Mouse (Mus musculus): ENCODE measurements around the gene Ndufv1. TPM values are rescaled to one million over a fixed set of nuclear protein-coding genes. Genes with fewer than 3 reads are reported as not detected.

The Ndufv1 gene
- polyA plus RNA-seq, 2 experiments = 84.8 to 159 TPM

DNA sequence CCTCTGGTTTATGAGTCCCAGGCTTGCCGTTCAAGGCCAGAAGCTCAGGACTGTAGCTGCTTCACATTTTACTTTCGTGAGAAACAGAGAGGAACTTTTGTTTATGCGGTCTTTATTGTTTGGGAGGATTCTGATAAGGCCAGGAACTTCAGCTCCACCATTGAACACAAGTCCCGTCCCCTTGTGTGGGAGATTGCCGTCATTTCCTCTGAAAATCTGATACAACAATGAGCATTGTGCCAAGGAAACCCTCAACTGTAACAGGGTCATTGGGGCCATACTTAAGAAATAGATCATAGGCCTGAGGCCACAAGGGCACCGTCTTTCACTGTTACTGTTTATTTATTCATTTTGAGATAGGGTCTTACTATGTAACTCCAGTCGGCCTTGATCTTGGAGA lies 10.6 kb upstream of the Ndufv1 start:
- WGBS (ENCODE audit: insufficient replicate concordance) = 46% methylated on average over 7 of the region's 7 CpGs

DNA sequence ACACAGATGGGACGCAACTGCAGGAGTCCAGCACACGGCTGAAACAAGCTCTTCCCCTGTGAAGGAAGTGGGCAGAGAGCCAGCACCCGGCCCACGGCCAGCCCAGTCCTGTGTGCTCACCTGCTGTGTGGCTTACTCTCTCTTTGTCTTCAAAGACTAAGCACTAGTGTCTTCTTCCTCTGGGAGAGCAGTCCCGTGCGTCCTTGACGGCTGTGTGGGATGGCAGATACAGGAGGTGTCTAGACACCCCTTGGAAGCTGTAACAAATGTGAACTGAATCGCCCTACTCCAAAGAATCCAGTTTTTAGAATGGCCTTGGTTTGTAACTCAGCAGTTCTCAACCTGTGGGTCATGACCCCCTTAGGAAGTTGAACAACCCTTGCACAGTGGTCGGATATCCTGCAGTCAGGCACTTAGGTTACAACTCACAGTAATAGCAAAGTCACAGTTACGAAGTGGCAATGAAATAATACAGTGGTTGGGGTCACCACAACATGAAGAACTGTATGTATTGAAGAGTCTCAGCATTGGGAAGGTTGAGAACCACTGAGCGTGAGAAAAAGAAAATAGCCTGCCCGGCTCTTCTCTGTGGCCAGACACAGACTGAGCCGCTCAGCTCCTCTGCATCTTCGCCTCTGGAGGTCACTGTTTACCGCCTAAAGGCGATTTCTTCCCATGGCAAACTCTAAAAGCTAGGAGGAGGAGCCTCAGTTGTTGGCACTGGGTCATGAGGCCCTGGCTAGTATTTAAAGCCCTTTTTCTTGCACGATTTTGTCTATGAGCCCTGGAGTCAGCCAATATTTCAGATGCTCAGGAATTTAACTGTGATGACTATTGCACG lies 6.4 kb upstream of the Ndufv1 start:
- peak overlapping the region; percentile 16; the same call in 1 of the 2 replicates for H3K9ac ChIP-seq (replicated peaks)
- H3K4me1 ChIP-seq (replicated peaks; ENCODE audit: control insufficient read depth in 2 of 2, insufficient read depth in 2 of 2, low read length in 1 of 2) = peaks cover 15 to 24% of the 10 kb centered on the region in 2 experiments
- no peak overlapping the region for H3K27ac ChIP-seq
- DNase-seq (ENCODE audit: low read depth in 3 of 3, low spot score in 3 of 3) (peak; percentile 62 to 69 (median 68)), ATAC-seq (ENCODE audit: insufficient read depth) (peak; percentile 71)
- H3K4me2 ChIP-seq (ENCODE audit: low read depth) = peak overlapping the region; percentile 22; the same call in 1 of the 2 replicates
- WGBS (ENCODE audit: insufficient replicate concordance) = 34% methylated on average over 18 of the region's 18 CpGs
- H3K36me3 ChIP-seq (replicated peaks; ENCODE audit: control insufficient read depth, insufficient read depth, low read depth) = no peaks in the 10 kb centered on the region
- no peak overlapping the region for H3K4me3 ChIP-seq (ENCODE audit: insufficient read depth in 1 of 2, low read depth in 2 of 2, low read length in 2 of 2)
- no peaks in the 10 kb centered on the region for H3K27me3 ChIP-seq (ENCODE audit: control insufficient read depth, insufficient read depth, low read length)
- no peaks in the 10 kb centered on the region for H3K9me3 ChIP-seq (ENCODE audit: control insufficient read depth, low read length)
- TF ChIP-seq EP300 (IDR thresholded peaks at IDR 0.05; ENCODE audit: low read depth) = no peak
- peak; percentile 88 for TF ChIP-seq CTCF (IDR thresholded peaks at IDR 0.05; ENCODE audit: low read depth)

More for the DNA sequence above, 10.6 kb upstream of the Ndufv1 start:
- H3K9me3 ChIP-seq (ENCODE audit: control insufficient read depth, low read length) = no peaks in the 10 kb centered on the region
- no peaks in the 10 kb centered on the region for H3K27me3 ChIP-seq (ENCODE audit: control insufficient read depth, insufficient read depth, low read length)
- no peak overlapping the region for H3K4me3 ChIP-seq (ENCODE audit: insufficient read depth in 1 of 2, low read depth in 2 of 2, low read length in 2 of 2)
- H3K4me1 ChIP-seq (replicated peaks; ENCODE audit: control insufficient read depth in 2 of 2, insufficient read depth in 2 of 2, low read length in 1 of 2) = peaks cover 0 to 11% of the 10 kb centered on the region in 2 experiments; a peak in 2 of 4 replicates
- no peaks in the 10 kb centered on the region for H3K36me3 ChIP-seq (replicated peaks; ENCODE audit: control insufficient read depth, insufficient read depth, low read depth)
- no peak overlapping the region for H3K4me2 ChIP-seq (ENCODE audit: low read depth)
- no peak overlapping the region for H3K27ac ChIP-seq
- no peak overlapping the region for H3K9ac ChIP-seq (replicated peaks)
- ATAC-seq (ENCODE audit: insufficient read depth) = no peak
- TF ChIP-seq EP300 (IDR thresholded peaks at IDR 0.05; ENCODE audit: low read depth) (no peak), CTCF (IDR thresholded peaks at IDR 0.05; ENCODE audit: low read depth) (no peak)
- DNase-seq (ENCODE audit: low read depth in 3 of 3, low spot score in 3 of 3) = no peak

DNA sequence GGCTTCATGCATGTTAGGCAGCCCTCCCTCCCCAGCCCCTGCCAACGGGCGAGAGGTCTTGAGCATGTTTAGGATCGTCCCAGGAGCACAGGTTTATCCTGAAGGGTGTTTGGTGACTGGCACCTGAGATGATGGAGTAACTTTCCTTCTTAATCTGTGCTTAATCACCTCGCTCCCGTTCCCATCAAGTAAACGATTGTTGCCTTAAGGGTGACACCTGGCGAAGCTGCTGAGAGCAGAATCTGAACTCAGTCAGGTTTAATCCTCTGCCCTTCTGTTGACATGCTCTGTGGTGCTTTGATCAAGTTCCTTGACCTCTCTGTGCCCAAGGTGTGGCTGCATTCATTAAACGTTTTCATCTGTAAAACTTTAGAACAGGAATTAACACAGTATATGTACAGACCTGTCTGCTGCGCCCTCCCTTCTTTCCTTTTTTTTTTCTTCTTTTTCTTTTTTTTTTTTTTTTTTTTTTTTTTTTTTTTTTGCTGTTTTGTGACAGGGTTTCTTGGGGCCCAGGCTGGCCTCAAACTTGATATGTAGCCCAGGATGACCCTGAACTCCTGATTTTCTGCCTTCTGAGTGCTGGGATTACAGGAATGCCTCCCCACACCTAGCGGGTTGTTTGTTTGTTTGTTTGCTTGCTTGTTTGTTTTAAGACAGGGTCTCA lies 5.4 kb upstream of the Ndufv1 start:
- 65% methylated on average over 10 of the region's 10 CpGs for WGBS (ENCODE audit: insufficient replicate concordance)
- Histone ChIP-seq H3K27ac (no peak overlapping the region), H3K27me3 (ENCODE audit: control insufficient read depth, insufficient read depth, low read length) (no peaks in the 10 kb centered on the region), H3K9me3 (ENCODE audit: control insufficient read depth, low read length) (no peaks in the 10 kb centered on the region), H3K9ac (replicated peaks) (no peak overlapping the region), H3K4me2 (ENCODE audit: low read depth) (no peak overlapping the region), H3K36me3 (replicated peaks; ENCODE audit: control insufficient read depth, insufficient read depth, low read depth) (no peaks in the 10 kb centered on the region), H3K4me3 (ENCODE audit: insufficient read depth in 1 of 2, low read depth in 2 of 2, low read length in 2 of 2) (no peak overlapping the region), H3K4me1 (replicated peaks; ENCODE audit: control insufficient read depth in 2 of 2, insufficient read depth in 2 of 2, low read length in 1 of 2) (peaks cover 22 to 30% of the 10 kb centered on the region in 2 experiments)
- ATAC-seq (ENCODE audit: insufficient read depth) (no peak), DNase-seq (ENCODE audit: low read depth in 3 of 3, low spot score in 3 of 3) (no peak)
- TF ChIP-seq EP300 (IDR thresholded peaks at IDR 0.05; ENCODE audit: low read depth) (no peak), CTCF (IDR thresholded peaks at IDR 0.05; ENCODE audit: low read depth) (no peak)

DNA sequence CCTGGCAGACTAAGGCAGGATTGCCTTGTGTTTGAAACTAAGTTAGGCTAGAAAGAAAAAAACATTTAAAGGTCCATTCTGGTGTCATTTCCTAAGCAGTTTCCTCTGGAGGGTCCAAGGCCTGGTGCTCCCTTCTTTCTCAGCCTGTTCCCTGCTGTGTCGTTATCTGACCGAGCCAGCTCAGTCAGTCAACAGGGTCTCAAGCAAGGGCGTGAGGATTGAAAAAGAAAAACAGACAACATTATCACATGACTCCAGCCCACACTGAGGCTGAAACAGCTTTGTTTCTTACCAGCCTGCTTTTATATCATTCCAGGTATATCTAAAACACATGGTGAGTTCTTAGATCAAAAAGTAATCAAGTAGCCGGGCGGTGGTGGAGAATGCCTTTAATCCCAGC lies 3.0 kb upstream of the Ndufv1 start:
- peak; percentile 41 to 52 (median 49) for DNase-seq (ENCODE audit: low read depth in 3 of 3, low spot score in 3 of 3)
- peaks cover 26 to 40% of the 10 kb centered on the region in 2 experiments for H3K4me1 ChIP-seq (replicated peaks; ENCODE audit: control insufficient read depth in 2 of 2, insufficient read depth in 2 of 2, low read length in 1 of 2)
- peak overlapping the region; percentile 71 for H3K27ac ChIP-seq
- no peaks in the 10 kb centered on the region for H3K9me3 ChIP-seq (ENCODE audit: control insufficient read depth, low read length)
- no peaks in the 10 kb centered on the region for H3K36me3 ChIP-seq (replicated peaks; ENCODE audit: control insufficient read depth, insufficient read depth, low read depth)
- no peak overlapping the region for H3K4me3 ChIP-seq (ENCODE audit: insufficient read depth in 1 of 2, low read depth in 2 of 2, low read length in 2 of 2)
- ATAC-seq (ENCODE audit: insufficient read depth) = peak; percentile 11; the same call in 1 of the 2 replicates
- no peaks in the 10 kb centered on the region for H3K27me3 ChIP-seq (ENCODE audit: control insufficient read depth, insufficient read depth, low read length)
- peak; percentile 71 for TF ChIP-seq EP300 (IDR thresholded peaks at IDR 0.05; ENCODE audit: low read depth)
- TF ChIP-seq CTCF (IDR thresholded peaks at IDR 0.05; ENCODE audit: low read depth) = no peak
- H3K9ac ChIP-seq (replicated peaks) = peak overlapping the region; percentile 40; the same call in 1 of the 2 replicates
- H3K4me2 ChIP-seq (ENCODE audit: low read depth) = no peak overlapping the region; the same call in 1 of the 2 replicates
- 14% methylated on average over 5 of the region's 5 CpGs for WGBS (ENCODE audit: insufficient replicate concordance)

DNA sequence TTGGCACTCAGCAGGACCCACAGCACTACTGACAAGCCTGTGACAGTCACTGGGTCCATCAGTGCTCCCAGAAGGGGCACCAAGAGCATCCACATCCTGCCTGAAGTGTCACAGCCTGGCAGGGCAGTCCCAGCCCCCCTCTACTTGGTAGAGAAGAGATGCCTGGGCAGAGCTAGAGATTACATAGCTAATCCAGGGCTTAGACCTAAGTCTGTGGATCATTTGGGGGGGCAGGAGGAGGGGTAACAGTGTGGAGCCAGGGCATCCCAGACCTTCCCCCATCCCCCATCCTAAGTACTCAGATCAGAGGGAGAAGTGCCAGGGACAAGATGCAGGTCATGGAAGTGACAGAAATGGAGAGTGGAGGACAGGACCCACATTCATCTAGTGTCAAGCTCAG lies 2.2 kb upstream of the Ndufv1 start:
- Histone ChIP-seq H3K9ac (replicated peaks) (no peak overlapping the region; the same call in 1 of the 2 replicates), H3K36me3 (replicated peaks; ENCODE audit: control insufficient read depth, insufficient read depth, low read depth) (no peaks in the 10 kb centered on the region), H3K27ac (peak overlapping the region; percentile 71), H3K4me1 (replicated peaks; ENCODE audit: control insufficient read depth in 2 of 2, insufficient read depth in 2 of 2, low read length in 1 of 2) (peaks cover 26 to 38% of the 10 kb centered on the region in 2 experiments), H3K4me3 (ENCODE audit: insufficient read depth in 1 of 2, low read depth in 2 of 2, low read length in 2 of 2) (no peak overlapping the region), H3K27me3 (ENCODE audit: control insufficient read depth, insufficient read depth, low read length) (no peaks in the 10 kb centered on the region), H3K4me2 (ENCODE audit: low read depth) (no peak overlapping the region), H3K9me3 (ENCODE audit: control insufficient read depth, low read length) (no peaks in the 10 kb centered on the region)
- TF ChIP-seq CTCF (IDR thresholded peaks at IDR 0.05; ENCODE audit: low read depth) = no peak
- no peak for TF ChIP-seq EP300 (IDR thresholded peaks at IDR 0.05; ENCODE audit: low read depth)
- DNase-seq (ENCODE audit: low read depth in 3 of 3, low spot score in 3 of 3) = no peak
- no peak for ATAC-seq (ENCODE audit: insufficient read depth)
